Mouse (Mus musculus) lung, embryonic 16.5 days (tissue): ENCODE measurements at regions not wholly inside any gene's neighbourhood (a gene's known extent, or its start where the extent isn't known, plus 50 kb on each side); places are given as distances from the start of the nearest gene placed in this dataset.

Experiments used
- ATAC-seq: fragments of 200-750 bp; cut with Nextera tagmentation; 2 replicates; pipeline ENCODE4 v1.8.0; 2017; ENCODE audit warnings: low read depth, mild to moderate bottlenecking, moderate library complexity
- H3K27ac ChIP-seq: fragments of 300-500 bp; sonication (generic); 2 replicates; pipeline ENCODE4 v1.5.1; 2014; ENCODE audit warnings: mild to moderate bottlenecking, control low read depth, low read length
- H3K27me3 ChIP-seq: fragments of 300-500 bp; sonication (generic); 2 replicates; pipeline ENCODE4 v1.6.1; 2014; ENCODE audit warnings: low read depth, low read length, mixed read lengths; ENCODE audit not compliant: control insufficient read depth, insufficient read depth
- H3K36me3 ChIP-seq: fragments of 300-500 bp; sonication (generic); 2 replicates; pipeline ENCODE4 v1.6.1; 2014; ENCODE audit warnings: low read length; ENCODE audit not compliant: control insufficient read depth, insufficient read depth
- H3K4me1 ChIP-seq: fragments of 300-500 bp; sonication (generic); replicated peaks from 2 replicates; pipeline ENCODE4 v1.6.1; 2014; ENCODE audit warnings: low read length, mixed read lengths; ENCODE audit not compliant: control insufficient read depth, insufficient read depth
- H3K4me2 ChIP-seq: fragments of 300-500 bp; sonication (generic); 2 replicates; pipeline ENCODE4 v1.6.1; 2014; ENCODE audit warnings: low read depth, low read length, control low read depth
- H3K4me3 ChIP-seq: fragments of 300-500 bp; sonication (generic); 2 replicates; pipeline ENCODE4 v1.5.1; 2014; ENCODE audit warnings: mild to moderate bottlenecking, low read length, control low read depth
- H3K9ac ChIP-seq: fragments of 300-500 bp; sonication (generic); 2 replicates; pipeline ENCODE4 v1.6.1; 2014; ENCODE audit warnings: low read length, control low read depth
- H3K9me3 ChIP-seq: fragments of 300-500 bp; sonication (generic); 2 replicates; pipeline ENCODE4 v1.6.1; 2016; ENCODE audit warnings: low read length; ENCODE audit not compliant: control insufficient read depth
- WGBS: fragments of 180-500 bp; shearing (Covaris S2); extraction: QIAGEN DNeasy Blood & Tissue Kit; methylation state at CpG from one replicate; pipeline ENCODE4 v1.1.7; 2014; 5-methylcytosine and 5-hydroxymethylcytosine counted together

- Histone ChIP-seq H3K4me3 (no peak overlapping the region), H3K9me3 (no peaks in the 10 kb centered on the region), H3K27me3 (no peaks in the 10 kb centered on the region), H3K4me1 (peaks cover 7% of the 10 kb centered on the region; the same call in 1 of the 2 replicates), H3K36me3 (no peaks in the 10 kb centered on the region), H3K9ac (no peak overlapping the region), H3K4me2 (no peak overlapping the region), H3K27ac (no peak overlapping the region)
- no peak for ATAC-seq
- 68% methylated on average over 8 of the region's 8 CpGs for WGBS
These were observed 93.6 kb upstream of the Efna5 start for GRCm38 (mm10) chr17:62974627-62975279.

GRCm38 (mm10) chr17:62969025-62969424 lies 87.9 kb upstream of the Efna5 start:
- ATAC-seq, result peak; percentile 49

GRCm38 (mm10) chr17:62963824-62964223 lies 82.7 kb upstream of the Efna5 start:
- Histone ChIP-seq H3K36me3 (no peaks in the 10 kb centered on the region), H3K9ac (no peak overlapping the region), H3K4me2 (no peak overlapping the region), H3K27ac (no peak overlapping the region), H3K27me3 (no peaks in the 10 kb centered on the region), H3K4me3 (no peak overlapping the region), H3K4me1 (no peaks in the 10 kb centered on the region; the same call in none of the 2 replicates), H3K9me3 (no peaks in the 10 kb centered on the region)
- ATAC-seq, result no peak
- WGBS, result 68% methylated on average over 4 of the region's 4 CpGs

More at GRCm38 (mm10) chr17:62969025-62969424, 87.9 kb upstream of the Efna5 start:
- H3K27me3 ChIP-seq, result no peaks in the 10 kb centered on the region
- H3K4me1 ChIP-seq, result peaks cover 3% of the 10 kb centered on the region
- no peak overlapping the region for H3K27ac ChIP-seq
- 30% methylated on average over 6 of the region's 6 CpGs for WGBS
- no peak overlapping the region for H3K4me2 ChIP-seq
- no peaks in the 10 kb centered on the region for H3K36me3 ChIP-seq
- H3K4me3 ChIP-seq, result no peak overlapping the region
- no peaks in the 10 kb centered on the region for H3K9me3 ChIP-seq
- H3K9ac ChIP-seq, result no peak overlapping the region

GRCm38 (mm10) chr17:62962292-62962618 lies 81.1 kb upstream of the Efna5 start:
- Histone ChIP-seq H3K27ac (no peak overlapping the region), H3K4me2 (no peak overlapping the region), H3K36me3 (no peaks in the 10 kb centered on the region), H3K27me3 (no peaks in the 10 kb centered on the region), H3K9me3 (no peaks in the 10 kb centered on the region), H3K4me3 (no peak overlapping the region), H3K9ac (no peak overlapping the region), H3K4me1 (no peaks in the 10 kb centered on the region; the same call in 1 of the 2 replicates)
- no peak for ATAC-seq
- WGBS, result 70% methylated on average over 3 of the region's 3 CpGs

- peak overlapping the region; percentile 2 for H3K4me2 ChIP-seq
- H3K9ac ChIP-seq, result no peak overlapping the region
- 54% methylated on average over 19 of the region's 19 CpGs for WGBS
- H3K9me3 ChIP-seq, result no peaks in the 10 kb centered on the region
- no peak overlapping the region for H3K4me3 ChIP-seq
- no peaks in the 10 kb centered on the region for H3K27me3 ChIP-seq
- H3K4me1 ChIP-seq, result no peaks in the 10 kb centered on the region; the same call in 1 of the 2 replicates
- H3K27ac ChIP-seq, result no peak overlapping the region
- no peaks in the 10 kb centered on the region for H3K36me3 ChIP-seq
- peak; percentile 51 for ATAC-seq
These were observed 80.6 kb upstream of the Efna5 start for GRCm38 (mm10) chr17:62961596-62962291.

- ATAC-seq, result no peak
- 56% methylated on average over 3 of the region's 3 CpGs for WGBS
These were observed 78.0 kb upstream of the Efna5 start for GRCm38 (mm10) chr17:62959146-62959545.

GRCm38 (mm10) chr17:62947537-62948193 lies 66.5 kb upstream of the Efna5 start:
- no peaks in the 10 kb centered on the region for H3K9me3 ChIP-seq
- H3K4me1 ChIP-seq, result peaks cover 2% of the 10 kb centered on the region; the same call in 1 of the 2 replicates
- H3K4me3 ChIP-seq, result no peak overlapping the region
- WGBS, result 78% methylated on average over 1 of the region's 1 CpGs
- no peak for ATAC-seq
- H3K27me3 ChIP-seq, result no peaks in the 10 kb centered on the region
- no peak overlapping the region for H3K9ac ChIP-seq
- H3K4me2 ChIP-seq, result no peak overlapping the region
- H3K27ac ChIP-seq, result no peak overlapping the region
- H3K36me3 ChIP-seq, result no peaks in the 10 kb centered on the region

More at GRCm38 (mm10) chr17:62959146-62959545, 78.0 kb upstream of the Efna5 start:
- Histone ChIP-seq H3K4me2 (no peak overlapping the region), H3K9ac (no peak overlapping the region), H3K36me3 (no peaks in the 10 kb centered on the region), H3K27me3 (no peaks in the 10 kb centered on the region), H3K4me3 (no peak overlapping the region), H3K4me1 (no peaks in the 10 kb centered on the region), H3K9me3 (no peaks in the 10 kb centered on the region), H3K27ac (no peak overlapping the region)

GRCm38 (mm10) chr17:62940573-62941252 lies 59.6 kb upstream of the Efna5 start:
- H3K36me3 ChIP-seq, result no peaks in the 10 kb centered on the region
- 15% methylated on average over 7 of the region's 7 CpGs for WGBS
- H3K9ac ChIP-seq, result no peak overlapping the region; the same call in 1 of the 2 replicates
- no peaks in the 10 kb centered on the region for H3K27me3 ChIP-seq
- no peaks in the 10 kb centered on the region for H3K9me3 ChIP-seq
- H3K4me1 ChIP-seq, result peaks cover 10% of the 10 kb centered on the region; the same call in 1 of the 2 replicates
- no peak overlapping the region for H3K27ac ChIP-seq
- no peak overlapping the region for H3K4me3 ChIP-seq
- peak; percentile 89 for ATAC-seq
- H3K4me2 ChIP-seq, result peak overlapping the region; percentile 42
